Mouse (Mus musculus): ENCODE results near the gene Olfr437. TPM values are rescaled to one million over a fixed set of nuclear protein-coding genes. Genes with fewer than 3 reads are reported as not detected.
"Not testable (repeated sequence)": the region's sequence is repeated elsewhere in the genome, so short reads cannot be mapped to it uniquely, and the experiment has no call there.

Olfr437 gene
- polyA plus RNA-seq (2012; fragmentation: generic; extraction: Trizol): not detected

- no peak within 1 kb of the TSS for H3ac ChIP-seq (ENCODE audit: control insufficient read depth, insufficient read length)
- TF ChIP-seq POLR2AphosphoS2 (IDR thresholded peaks at IDR 0.05; ENCODE audit: insufficient read length, low read depth): no peak
- TF ChIP-seq USF1 (IDR thresholded peaks at IDR 0.05; ENCODE audit: low read depth): no peak
- TF ChIP-seq MAX (IDR thresholded peaks at IDR 0.05; ENCODE audit: low read depth): no peak
- no peak for TF ChIP-seq E2F4 (IDR thresholded peaks at IDR 0.05; ENCODE audit: insufficient read depth)
- TF ChIP-seq SRF (IDR thresholded peaks at IDR 0.05; ENCODE audit: control insufficient read depth, insufficient read length, low read depth): no peak
- TF ChIP-seq MYOG (IDR thresholded peaks at IDR 0.05; ENCODE audit: control insufficient read depth in 1 of 3, insufficient read depth in 1 of 3, insufficient read length in 2 of 3, low read depth in 2 of 3): no peak
- TF ChIP-seq TCF12 (IDR thresholded peaks at IDR 0.05; ENCODE audit: insufficient read depth, poor library complexity, severe bottlenecking): no peak
- no peak for TF ChIP-seq POLR2A (IDR thresholded peaks at IDR 0.05; ENCODE audit: insufficient read length, low read depth)
- TF ChIP-seq MYOD1 (IDR thresholded peaks at IDR 0.05; ENCODE audit: control insufficient read depth in 1 of 3, insufficient read length in 2 of 3, low read depth in 2 of 3): no peak
- TF ChIP-seq CEBPB (IDR thresholded peaks at IDR 0.05; ENCODE audit: insufficient read depth, poor library complexity, severe bottlenecking): no peak
- no peak for TF ChIP-seq REST (IDR thresholded peaks at IDR 0.05; ENCODE audit: insufficient read depth, insufficient read length)
- no peak for TF ChIP-seq TCF3 (IDR thresholded peaks at IDR 0.05; ENCODE audit: insufficient read length, low read depth)
- H3K4me3 ChIP-seq: no peak within 1 kb of the TSS
- no peaks in the 10 kb centered on the region for H3K36me3 ChIP-seq (ENCODE audit: control insufficient read depth, insufficient read depth)
- no peaks in the 10 kb centered on the region for H3K27me3 ChIP-seq (ENCODE audit: control insufficient read depth, insufficient read depth, insufficient read length)
- no peaks in the 10 kb centered on the region for H3K79me2 ChIP-seq (ENCODE audit: control insufficient read depth, insufficient read depth)
- H3K4me2 ChIP-seq (ENCODE audit: low read depth): no peak within 1 kb of the TSS
Measured at GRCm38 (mm10) chr6:43162982-43163381, at the start of gene Olfr437. Gene Olfr437 (plus strand): TSS chr6:43163282.

GRCm38 (mm10) chr6:43146267-43146666 lies 16.8 kb upstream of the Olfr437 start, which contains the start of gene Olfr237-ps1:
Gene Olfr237-ps1 (plus strand): TSS chr6:43146567.
- not testable (repeated sequence) for H3K79me2 ChIP-seq (ENCODE audit: control insufficient read depth, insufficient read depth); H3K36me3 ChIP-seq (ENCODE audit: control insufficient read depth, insufficient read depth); H3K4me2 ChIP-seq (ENCODE audit: low read depth); H3K27me3 ChIP-seq (ENCODE audit: control insufficient read depth, insufficient read depth, insufficient read length); H3ac ChIP-seq (ENCODE audit: control insufficient read depth, insufficient read length); H3K4me3 ChIP-seq

DNA sequence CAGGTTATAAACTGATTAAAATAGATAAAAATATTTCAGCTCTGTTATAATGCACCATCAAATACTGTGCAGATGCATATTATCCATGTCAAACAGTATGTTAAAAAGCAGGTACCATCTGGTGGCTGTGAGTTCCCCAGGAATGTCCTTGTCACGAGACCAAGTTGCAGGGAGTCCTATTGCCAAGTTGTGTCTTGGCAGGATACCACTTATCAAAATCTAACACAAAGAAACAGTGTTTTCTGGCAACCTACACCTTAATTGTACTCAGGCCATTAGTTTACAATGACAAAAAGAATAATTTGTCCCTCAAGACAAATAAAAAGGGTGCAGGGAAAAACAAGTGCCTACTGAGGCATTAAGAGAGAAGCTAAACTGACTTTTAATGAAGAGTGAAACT lies 3.6 kb upstream of the Olfr437 start:
- no peak for TF ChIP-seq MAX (IDR thresholded peaks at IDR 0.05; ENCODE audit: low read depth)
- TF ChIP-seq E2F4 (IDR thresholded peaks at IDR 0.05; ENCODE audit: insufficient read depth): no peak
- no peak for TF ChIP-seq MYOD1 (IDR thresholded peaks at IDR 0.05; ENCODE audit: control insufficient read depth in 1 of 3, insufficient read length in 2 of 3, low read depth in 2 of 3)
- no peak for TF ChIP-seq POLR2AphosphoS2 (IDR thresholded peaks at IDR 0.05; ENCODE audit: insufficient read length, low read depth)
- no peak for TF ChIP-seq TCF12 (IDR thresholded peaks at IDR 0.05; ENCODE audit: insufficient read depth, poor library complexity, severe bottlenecking)
- TF ChIP-seq USF1 (IDR thresholded peaks at IDR 0.05; ENCODE audit: low read depth): no peak
- no peak for TF ChIP-seq MYOG (IDR thresholded peaks at IDR 0.05; ENCODE audit: control insufficient read depth in 1 of 3, insufficient read depth in 1 of 3, insufficient read length in 2 of 3, low read depth in 2 of 3)
- no peak overlapping the region for H3K4me3 ChIP-seq
- H3ac ChIP-seq (ENCODE audit: control insufficient read depth, insufficient read length): no peak overlapping the region
- H3K79me2 ChIP-seq (ENCODE audit: control insufficient read depth, insufficient read depth): no peaks in the 10 kb centered on the region
- no peak overlapping the region for H3K4me2 ChIP-seq (ENCODE audit: low read depth)
- H3K36me3 ChIP-seq (ENCODE audit: control insufficient read depth, insufficient read depth): no peaks in the 10 kb centered on the region
- no peaks in the 10 kb centered on the region for H3K27me3 ChIP-seq (ENCODE audit: control insufficient read depth, insufficient read depth, insufficient read length)

DNA sequence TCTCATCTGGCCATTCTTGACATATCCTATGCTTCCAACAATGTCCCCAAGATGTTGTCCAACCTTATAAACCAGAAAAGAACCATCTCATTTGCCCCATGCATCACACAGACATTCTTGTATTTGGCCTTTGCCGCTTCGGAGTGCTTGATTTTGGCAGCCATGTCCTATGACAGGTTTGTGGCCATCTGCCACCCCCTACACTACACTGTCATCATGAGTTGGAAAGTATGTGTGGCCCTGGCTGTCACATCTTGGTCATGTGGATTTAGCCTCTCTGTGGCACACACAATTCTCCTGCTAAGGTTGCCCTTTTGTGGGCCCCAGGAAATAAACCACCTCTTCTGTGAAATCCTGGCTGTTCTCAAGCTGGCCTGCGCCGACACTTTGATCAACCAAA lies 4.2 kb downstream of the Olfr437 start:
- Histone ChIP-seq H3K27me3 (ENCODE audit: control insufficient read depth, insufficient read depth, insufficient read length) (no peaks in the 10 kb centered on the region), H3K4me2 (ENCODE audit: low read depth) (no peak overlapping the region), H3K4me3 (no peak overlapping the region), H3K79me2 (ENCODE audit: control insufficient read depth, insufficient read depth) (no peaks in the 10 kb centered on the region), H3K36me3 (ENCODE audit: control insufficient read depth, insufficient read depth) (no peaks in the 10 kb centered on the region), H3ac (ENCODE audit: control insufficient read depth, insufficient read length) (no peak overlapping the region)
- TF ChIP-seq CEBPB (IDR thresholded peaks at IDR 0.05; ENCODE audit: insufficient read depth, poor library complexity, severe bottlenecking): no peak
- no peak for TF ChIP-seq REST (IDR thresholded peaks at IDR 0.05; ENCODE audit: insufficient read depth, insufficient read length)
- no peak for TF ChIP-seq MYOD1 (IDR thresholded peaks at IDR 0.05; ENCODE audit: control insufficient read depth in 1 of 3, insufficient read length in 2 of 3, low read depth in 2 of 3)
- no peak for TF ChIP-seq POLR2AphosphoS2 (IDR thresholded peaks at IDR 0.05; ENCODE audit: insufficient read length, low read depth)
- no peak for TF ChIP-seq USF1 (IDR thresholded peaks at IDR 0.05; ENCODE audit: low read depth)
- TF ChIP-seq E2F4 (IDR thresholded peaks at IDR 0.05; ENCODE audit: insufficient read depth): no peak
- TF ChIP-seq SRF (IDR thresholded peaks at IDR 0.05; ENCODE audit: control insufficient read depth, insufficient read length, low read depth): no peak
- TF ChIP-seq TCF12 (IDR thresholded peaks at IDR 0.05; ENCODE audit: insufficient read depth, poor library complexity, severe bottlenecking): no peak
- no peak for TF ChIP-seq MAX (IDR thresholded peaks at IDR 0.05; ENCODE audit: low read depth)
- no peak for TF ChIP-seq POLR2A (IDR thresholded peaks at IDR 0.05; ENCODE audit: insufficient read length, low read depth)
- TF ChIP-seq TCF3 (IDR thresholded peaks at IDR 0.05; ENCODE audit: insufficient read length, low read depth): no peak
- no peak for TF ChIP-seq MYOG (IDR thresholded peaks at IDR 0.05; ENCODE audit: control insufficient read depth in 1 of 3, insufficient read depth in 1 of 3, insufficient read length in 2 of 3, low read depth in 2 of 3)

- no peak for TF ChIP-seq POLR2AphosphoS2 (IDR thresholded peaks at IDR 0.05; ENCODE audit: insufficient read length, low read depth)
- no peak for TF ChIP-seq TCF3 (IDR thresholded peaks at IDR 0.05; ENCODE audit: insufficient read length, low read depth)
- no peak for TF ChIP-seq CEBPB (IDR thresholded peaks at IDR 0.05; ENCODE audit: insufficient read depth, poor library complexity, severe bottlenecking)
- TF ChIP-seq MYOG (IDR thresholded peaks at IDR 0.05; ENCODE audit: control insufficient read depth in 1 of 3, insufficient read depth in 1 of 3, insufficient read length in 2 of 3, low read depth in 2 of 3): no peak
- no peak for TF ChIP-seq TCF12 (IDR thresholded peaks at IDR 0.05; ENCODE audit: insufficient read depth, poor library complexity, severe bottlenecking)
- TF ChIP-seq USF1 (IDR thresholded peaks at IDR 0.05; ENCODE audit: low read depth): no peak
- no peak for TF ChIP-seq E2F4 (IDR thresholded peaks at IDR 0.05; ENCODE audit: insufficient read depth)
- no peak for TF ChIP-seq SRF (IDR thresholded peaks at IDR 0.05; ENCODE audit: control insufficient read depth, insufficient read length, low read depth)
- TF ChIP-seq REST (IDR thresholded peaks at IDR 0.05; ENCODE audit: insufficient read depth, insufficient read length): no peak
- TF ChIP-seq MYOD1 (IDR thresholded peaks at IDR 0.05; ENCODE audit: control insufficient read depth in 1 of 3, insufficient read length in 2 of 3, low read depth in 2 of 3): no peak
- no peak for TF ChIP-seq MAX (IDR thresholded peaks at IDR 0.05; ENCODE audit: low read depth)
- no peak for TF ChIP-seq POLR2A (IDR thresholded peaks at IDR 0.05; ENCODE audit: insufficient read length, low read depth)
- Histone ChIP-seq H3K27me3 (ENCODE audit: control insufficient read depth, insufficient read depth, insufficient read length) (no peaks in the 10 kb centered on the region), H3K4me2 (ENCODE audit: low read depth) (no peak within 1 kb of the TSS), H3K79me2 (ENCODE audit: control insufficient read depth, insufficient read depth) (no peaks in the 10 kb centered on the region), H3ac (ENCODE audit: control insufficient read depth, insufficient read length) (no peak within 1 kb of the TSS), H3K4me3 (no peak within 1 kb of the TSS), H3K36me3 (ENCODE audit: control insufficient read depth, insufficient read depth) (no peaks in the 10 kb centered on the region)
Measured at GRCm38 (mm10) chr6:43171840-43172239, 8.8 kb downstream of the Olfr437 start, which contains the start of gene Olfr13. Gene Olfr13 (plus strand): TSS chr6:43172140.
